Mouse (Mus musculus): Measurements from ENCODE around the gene Intu. TPM values are rescaled to one million over a fixed set of nuclear protein-coding genes. Genes with fewer than 3 reads are reported as not detected.
A peak's percentile ranks its signal among the peaks of the same experiment; 100 is the strongest.

The Intu gene
- total and polyA plus RNA-seq, 2 experiments from 2014 or later, result 3.2 to 10.5 TPM

GRCm38 (mm10) chr3:40682404-40682803 is 151.3 kb downstream of the Intu start:
- WGBS, result 18% methylated on average over 11 of the region's 11 CpGs
- ATAC-seq, result no peak
- H3K36me3 ChIP-seq (ENCODE audit: insufficient read depth), result no peaks in the 10 kb centered on the region

DNA sequence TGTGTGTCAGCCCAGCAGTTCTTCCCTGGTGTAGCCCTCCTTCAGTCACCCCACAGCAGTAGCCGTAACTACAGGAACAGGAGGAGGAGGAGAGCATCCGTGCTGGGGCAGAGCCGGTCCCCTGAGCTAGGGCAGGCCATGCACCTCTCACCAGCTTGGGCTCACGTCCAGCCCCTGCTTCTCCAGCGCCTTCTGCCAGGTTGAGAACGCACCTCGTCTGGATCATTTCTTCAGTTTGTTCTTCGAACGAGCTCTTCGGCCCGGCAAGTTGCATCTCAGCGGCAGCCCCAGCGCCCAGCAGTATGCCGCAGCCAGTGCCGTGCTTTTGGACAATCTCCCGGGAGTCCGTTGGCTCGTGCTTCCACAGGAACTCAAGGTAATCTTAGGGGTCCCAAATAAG is 152.1 kb downstream of the Intu start:
- Histone ChIP-seq H3K9ac (no peak overlapping the region), H3K4me3 (ENCODE audit: low read depth, low read length) (no peak overlapping the region), H3K27ac (ENCODE audit: low read depth, low read length) (no peak overlapping the region), H3K36me3 (ENCODE audit: insufficient read depth) (no peaks in the 10 kb centered on the region), H3K9me3 (ENCODE audit: low read length) (no peaks in the 10 kb centered on the region), H3K4me1 (ENCODE audit: insufficient read depth) (no peaks in the 10 kb centered on the region), H3K4me2 (ENCODE audit: low read depth) (0 out of 2 replicates have a peak overlapping the region, but pooled peaks have one; percentile 3), H3K27me3 (ENCODE audit: insufficient read depth, low read length) (no peaks in the 10 kb centered on the region)
- DNase-seq (no peak), ATAC-seq (no peak)
- TF ChIP-seq CTCF (IDR thresholded peaks at IDR 0.05; ENCODE audit: low read depth), result no peak
- 78% methylated on average over 18 of the region's 18 CpGs for WGBS

More at GRCm38 (mm10) chr3:40682404-40682803, 151.3 kb downstream of the Intu start:
- H3K27ac ChIP-seq (ENCODE audit: low read depth, low read length), result no peak overlapping the region
- H3K4me2 ChIP-seq (ENCODE audit: low read depth), result no peak overlapping the region
- H3K4me3 ChIP-seq (ENCODE audit: low read depth, low read length), result no peak overlapping the region
- no peaks in the 10 kb centered on the region for H3K4me1 ChIP-seq (ENCODE audit: insufficient read depth)
- H3K9ac ChIP-seq, result no peak overlapping the region
- no peaks in the 10 kb centered on the region for H3K27me3 ChIP-seq (ENCODE audit: insufficient read depth, low read length)
- no peak for DNase-seq
- no peak for TF ChIP-seq CTCF (IDR thresholded peaks at IDR 0.05; ENCODE audit: low read depth)
- no peaks in the 10 kb centered on the region for H3K9me3 ChIP-seq (ENCODE audit: low read length)

- H3K9ac ChIP-seq, result no peak overlapping the region
- no peaks in the 10 kb centered on the region for H3K36me3 ChIP-seq (ENCODE audit: insufficient read depth)
- WGBS, result 17% methylated on average over 3 of the region's 3 CpGs
- no peak for ATAC-seq
- H3K27me3 ChIP-seq (ENCODE audit: insufficient read depth, low read length), result no peaks in the 10 kb centered on the region
- H3K9me3 ChIP-seq (ENCODE audit: low read length), result no peaks in the 10 kb centered on the region
- H3K4me1 ChIP-seq (ENCODE audit: insufficient read depth), result no peaks in the 10 kb centered on the region
- TF ChIP-seq CTCF (IDR thresholded peaks at IDR 0.05; ENCODE audit: low read depth), result no peak
- H3K4me3 ChIP-seq (ENCODE audit: low read depth, low read length), result no peak overlapping the region
- peak; percentile 39 for DNase-seq
- H3K27ac ChIP-seq (ENCODE audit: low read depth, low read length), result no peak overlapping the region
- H3K4me2 ChIP-seq (ENCODE audit: low read depth), result no peak overlapping the region
These were observed 154.9 kb downstream of the Intu start for GRCm38 (mm10) chr3:40685855-40686515.

- H3K4me1 ChIP-seq (ENCODE audit: insufficient read depth), result no peaks in the 10 kb centered on the region
- no peak overlapping the region for H3K4me2 ChIP-seq (ENCODE audit: low read depth)
- TF ChIP-seq CTCF (IDR thresholded peaks at IDR 0.05; ENCODE audit: low read depth), result no peak
- no peak overlapping the region for H3K9ac ChIP-seq
- no peaks in the 10 kb centered on the region for H3K36me3 ChIP-seq (ENCODE audit: insufficient read depth)
- H3K27me3 ChIP-seq (ENCODE audit: insufficient read depth, low read length), result no peaks in the 10 kb centered on the region
- H3K4me3 ChIP-seq (ENCODE audit: low read depth, low read length), result no peak overlapping the region
- H3K27ac ChIP-seq (ENCODE audit: low read depth, low read length), result no peak overlapping the region
- 12% methylated on average over 9 of the region's 9 CpGs for WGBS
- no peaks in the 10 kb centered on the region for H3K9me3 ChIP-seq (ENCODE audit: low read length)
- DNase-seq (no peak), ATAC-seq (no peak)
These were observed 155.8 kb downstream of the Intu start for GRCm38 (mm10) chr3:40686836-40687235.

DNA sequence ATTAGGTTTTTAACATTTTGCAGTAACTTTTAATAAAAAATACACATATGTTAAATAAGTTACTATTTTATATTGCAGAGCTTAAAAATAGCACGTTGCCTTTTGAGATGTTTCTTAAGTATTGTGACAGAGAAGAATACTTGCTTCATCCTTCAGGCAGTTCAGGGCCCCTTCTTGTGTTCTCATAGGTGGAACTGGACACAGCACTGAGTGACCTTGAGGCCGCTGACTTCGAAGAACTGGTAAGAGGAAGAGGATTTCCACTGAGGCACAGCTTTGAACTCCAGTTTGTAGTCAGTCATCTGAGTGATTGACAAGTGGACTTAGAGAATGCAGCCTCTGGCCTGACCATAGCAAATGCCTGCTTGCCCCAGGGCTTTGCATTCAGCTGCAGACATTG is 156.5 kb downstream of the Intu start:
- Histone ChIP-seq H3K27me3 (ENCODE audit: insufficient read depth, low read length) (no peaks in the 10 kb centered on the region), H3K9me3 (ENCODE audit: low read length) (no peaks in the 10 kb centered on the region), H3K4me1 (ENCODE audit: insufficient read depth) (no peaks in the 10 kb centered on the region), H3K9ac (no peak overlapping the region), H3K4me2 (ENCODE audit: low read depth) (no peak overlapping the region), H3K4me3 (ENCODE audit: low read depth, low read length) (no peak overlapping the region), H3K27ac (ENCODE audit: low read depth, low read length) (no peak overlapping the region), H3K36me3 (ENCODE audit: insufficient read depth) (no peaks in the 10 kb centered on the region)
- ATAC-seq, result no peak
- no peak for TF ChIP-seq CTCF (IDR thresholded peaks at IDR 0.05; ENCODE audit: low read depth)
- no peak for DNase-seq
- WGBS, result 67% methylated on average over 3 of the region's 3 CpGs

DNA sequence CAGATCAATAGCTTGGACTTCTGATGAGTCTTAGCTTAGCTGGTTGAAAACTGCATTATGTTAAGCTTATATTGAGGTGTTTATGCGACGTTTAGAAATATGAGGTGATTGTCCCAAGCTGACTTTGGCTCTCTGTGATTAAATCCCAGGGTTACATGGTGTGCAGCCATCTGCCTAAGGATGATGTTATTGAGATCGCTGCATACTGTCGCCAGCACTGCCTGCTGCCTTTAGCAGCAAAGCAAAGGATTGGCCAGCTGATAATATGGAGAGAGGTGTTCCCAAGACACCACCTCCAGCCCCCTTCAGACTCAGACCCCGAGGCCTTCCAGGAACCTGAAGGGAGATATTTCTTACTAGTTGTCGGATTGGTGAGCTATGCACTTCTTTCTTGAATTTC is 160.5 kb downstream of the Intu start:
- Histone ChIP-seq H3K4me2 (ENCODE audit: low read depth) (no peak overlapping the region), H3K9ac (no peak overlapping the region), H3K27me3 (ENCODE audit: insufficient read depth, low read length) (no peaks in the 10 kb centered on the region), H3K4me3 (ENCODE audit: low read depth, low read length) (no peak overlapping the region), H3K4me1 (ENCODE audit: insufficient read depth) (no peaks in the 10 kb centered on the region), H3K9me3 (ENCODE audit: low read length) (no peaks in the 10 kb centered on the region), H3K36me3 (ENCODE audit: insufficient read depth) (peaks cover 3% of the 10 kb centered on the region; the same call in 1 of the 2 replicates), H3K27ac (ENCODE audit: low read depth, low read length) (no peak overlapping the region)
- WGBS, result 82% methylated on average over 6 of the region's 6 CpGs
- DNase-seq (no peak), ATAC-seq (no peak)
- no peak for TF ChIP-seq CTCF (IDR thresholded peaks at IDR 0.05; ENCODE audit: low read depth)

GRCm38 (mm10) chr3:40693435-40693834 is 162.3 kb downstream of the Intu start:
- ATAC-seq (no peak), DNase-seq (no peak)
- no peak overlapping the region for H3K4me3 ChIP-seq (ENCODE audit: low read depth, low read length)
- H3K4me2 ChIP-seq (ENCODE audit: low read depth), result no peak overlapping the region
- no peaks in the 10 kb centered on the region for H3K9me3 ChIP-seq (ENCODE audit: low read length)
- no peaks in the 10 kb centered on the region for H3K4me1 ChIP-seq (ENCODE audit: insufficient read depth)
- TF ChIP-seq CTCF (IDR thresholded peaks at IDR 0.05; ENCODE audit: low read depth), result no peak
- no peak overlapping the region for H3K27ac ChIP-seq (ENCODE audit: low read depth, low read length)
- H3K9ac ChIP-seq, result no peak overlapping the region
- no peaks in the 10 kb centered on the region for H3K27me3 ChIP-seq (ENCODE audit: insufficient read depth, low read length)
- 78% methylated on average over 10 of the region's 10 CpGs for WGBS
- H3K36me3 ChIP-seq (ENCODE audit: insufficient read depth), result peaks cover 10% of the 10 kb centered on the region
